Mouse (Mus musculus): ENCODE results near the gene Paqr5. TPM values are rescaled to one million over a fixed set of nuclear protein-coding genes. Genes with fewer than 3 reads are reported as not detected.

Paqr5 gene
- polyA plus RNA-seq, 1 experiment = 3.3 TPM

DNA sequence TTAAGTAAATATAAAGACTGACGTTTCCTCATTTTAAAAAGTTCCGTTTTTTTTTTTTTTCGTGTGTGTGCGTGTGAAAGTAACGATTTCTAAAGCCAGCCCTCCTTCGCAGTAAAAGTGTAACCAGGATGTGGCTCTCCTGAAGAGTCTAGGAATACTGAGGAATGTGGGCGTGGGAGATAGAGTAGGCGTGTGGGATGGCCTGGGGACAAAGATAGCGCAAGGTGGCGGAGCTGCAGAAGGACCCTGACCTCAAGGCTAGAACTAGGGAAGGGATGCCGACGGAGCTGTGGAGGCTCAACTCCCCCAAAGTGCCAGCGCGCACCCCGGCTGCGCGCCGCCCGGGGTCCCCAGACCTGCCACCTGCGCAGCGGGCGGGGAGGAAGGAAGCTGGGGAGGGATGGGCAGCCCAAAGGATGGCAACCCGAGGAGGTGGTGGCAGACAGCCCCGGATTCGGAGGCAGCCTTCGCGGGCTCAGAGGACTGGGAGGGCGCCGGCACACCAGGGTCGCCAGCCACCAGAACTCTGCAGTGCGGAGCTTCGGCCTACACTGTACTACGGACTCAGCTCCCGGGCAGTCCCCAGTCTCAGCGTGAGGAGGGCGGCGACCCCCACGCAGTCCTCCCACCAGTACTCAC, 80.6 kb downstream of the Paqr5 start:
- Histone ChIP-seq H3K36me3 (ENCODE audit: control insufficient read depth, insufficient read depth, low read length) (peaks cover 4% of the 10 kb centered on the region; the same call in 1 of the 2 replicates), H3K4me1 (ENCODE audit: control insufficient read depth, insufficient read depth, insufficient read length, low read length) (peaks cover 3% of the 10 kb centered on the region), H3K27me3 (ENCODE audit: control insufficient read depth, insufficient read depth, low read length) (no peaks in the 10 kb centered on the region), H3K4me3 (ENCODE audit: low read depth, low read length) (peak overlapping the region; percentile 87), H3K27ac (ENCODE audit: insufficient read depth, low read depth, low read length) (peak overlapping the region; percentile 74)
- under 1% methylated on average over 38 of the region's 38 CpGs for WGBS
- TF ChIP-seq POLR2A (IDR thresholded peaks at IDR 0.05; ENCODE audit: low read depth, low read length) (no peak), CTCF (IDR thresholded peaks at IDR 0.05; ENCODE audit: extremely low read depth, insufficient read length, insufficient replicate concordance, low read depth, low read length) (no peak)

GRCm38 (mm10) chr9:61941054-61941453, 85.6 kb downstream of the Paqr5 start:
- Histone ChIP-seq H3K4me1 (ENCODE audit: control insufficient read depth, insufficient read depth, insufficient read length, low read length) (no peaks in the 10 kb centered on the region), H3K27me3 (ENCODE audit: control insufficient read depth, insufficient read depth, low read length) (no peaks in the 10 kb centered on the region), H3K27ac (ENCODE audit: insufficient read depth, low read depth, low read length) (no peak overlapping the region), H3K36me3 (ENCODE audit: control insufficient read depth, insufficient read depth, low read length) (peaks cover 30% of the 10 kb centered on the region), H3K4me3 (ENCODE audit: low read depth, low read length) (no peak overlapping the region)
- TF ChIP-seq CTCF (IDR thresholded peaks at IDR 0.05; ENCODE audit: extremely low read depth, insufficient read length, insufficient replicate concordance, low read depth, low read length) (no peak), POLR2A (IDR thresholded peaks at IDR 0.05; ENCODE audit: low read depth, low read length) (no peak)
- WGBS = 80% methylated on average over 3 of the region's 3 CpGs

GRCm38 (mm10) chr9:61933333-61933732, 93.3 kb downstream of the Paqr5 start:
- no peak overlapping the region for H3K4me3 ChIP-seq (ENCODE audit: low read depth, low read length)
- no peaks in the 10 kb centered on the region for H3K4me1 ChIP-seq (ENCODE audit: control insufficient read depth, insufficient read depth, insufficient read length, low read length)
- H3K27ac ChIP-seq (ENCODE audit: insufficient read depth, low read depth, low read length) = no peak overlapping the region
- no peak for TF ChIP-seq POLR2A (IDR thresholded peaks at IDR 0.05; ENCODE audit: low read depth, low read length)
- no peak for TF ChIP-seq CTCF (IDR thresholded peaks at IDR 0.05; ENCODE audit: extremely low read depth, insufficient read length, insufficient replicate concordance, low read depth, low read length)
- no peaks in the 10 kb centered on the region for H3K27me3 ChIP-seq (ENCODE audit: control insufficient read depth, insufficient read depth, low read length)
- H3K36me3 ChIP-seq (ENCODE audit: control insufficient read depth, insufficient read depth, low read length) = peaks cover 53% of the 10 kb centered on the region
- 61% methylated on average over 2 of the region's 2 CpGs for WGBS

- TF ChIP-seq CTCF (IDR thresholded peaks at IDR 0.05; ENCODE audit: extremely low read depth, insufficient read length, insufficient replicate concordance, low read depth, low read length) (no peak), POLR2A (IDR thresholded peaks at IDR 0.05; ENCODE audit: low read depth, low read length) (no peak)
- Histone ChIP-seq H3K27me3 (ENCODE audit: control insufficient read depth, insufficient read depth, low read length) (no peaks in the 10 kb centered on the region), H3K36me3 (ENCODE audit: control insufficient read depth, insufficient read depth, low read length) (peaks cover 53% of the 10 kb centered on the region), H3K4me1 (ENCODE audit: control insufficient read depth, insufficient read depth, insufficient read length, low read length) (no peaks in the 10 kb centered on the region), H3K4me3 (ENCODE audit: low read depth, low read length) (no peak overlapping the region), H3K27ac (ENCODE audit: insufficient read depth, low read depth, low read length) (no peak overlapping the region)
- 85% methylated on average over 3 of the region's 3 CpGs for WGBS
Observed at GRCm38 (mm10) chr9:61932009-61932408, 94.6 kb downstream of the Paqr5 start.

- H3K4me3 ChIP-seq (ENCODE audit: low read depth, low read length) = no peak overlapping the region
- H3K4me1 ChIP-seq (ENCODE audit: control insufficient read depth, insufficient read depth, insufficient read length, low read length) = no peaks in the 10 kb centered on the region
Observed at GRCm38 (mm10) chr9:61925086-61925660, 101.5 kb downstream of the Paqr5 start.

DNA sequence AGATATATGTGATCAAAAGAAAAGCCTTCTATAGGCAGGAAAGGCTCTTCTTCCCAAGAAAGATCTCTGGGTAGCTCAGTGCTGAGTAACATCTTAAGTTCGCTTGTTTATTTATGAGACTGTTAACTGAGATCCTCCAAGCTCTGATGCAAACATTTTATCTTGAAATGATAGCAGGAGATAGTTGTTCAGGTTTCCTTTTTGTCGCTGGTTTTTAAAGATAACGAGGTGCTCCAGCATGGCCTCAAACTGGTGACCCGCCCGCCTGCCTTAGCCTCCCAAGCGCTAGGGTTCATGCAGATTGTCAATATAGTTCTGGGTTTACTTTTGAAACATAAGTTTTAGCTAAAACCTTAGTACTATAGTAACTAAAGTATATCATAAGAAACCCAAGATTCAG, 106.3 kb downstream of the Paqr5 start:
- H3K36me3 ChIP-seq (ENCODE audit: control insufficient read depth, insufficient read depth, low read length) = peaks cover 36% of the 10 kb centered on the region
- H3K4me1 ChIP-seq (ENCODE audit: control insufficient read depth, insufficient read depth, insufficient read length, low read length) = no peaks in the 10 kb centered on the region
- whole genome bisulfite sequencing = 83% methylated on average over 6 of the region's 6 CpGs
- no peak overlapping the region for H3K27ac ChIP-seq (ENCODE audit: insufficient read depth, low read depth, low read length)
- H3K4me3 ChIP-seq (ENCODE audit: low read depth, low read length) = no peak overlapping the region
- H3K27me3 ChIP-seq (ENCODE audit: control insufficient read depth, insufficient read depth, low read length) = no peaks in the 10 kb centered on the region
- TF ChIP-seq CTCF (IDR thresholded peaks at IDR 0.05; ENCODE audit: extremely low read depth, insufficient read length, insufficient replicate concordance, low read depth, low read length) (no peak), POLR2A (IDR thresholded peaks at IDR 0.05; ENCODE audit: low read depth, low read length) (no peak)

More at GRCm38 (mm10) chr9:61925086-61925660, 101.5 kb downstream of the Paqr5 start:
- Histone ChIP-seq H3K27ac (ENCODE audit: insufficient read depth, low read depth, low read length) (no peak overlapping the region), H3K27me3 (ENCODE audit: control insufficient read depth, insufficient read depth, low read length) (no peaks in the 10 kb centered on the region), H3K36me3 (ENCODE audit: control insufficient read depth, insufficient read depth, low read length) (peaks cover 58% of the 10 kb centered on the region)
- 89% methylated on average over 10 of the region's 10 CpGs for WGBS
- TF ChIP-seq CTCF (IDR thresholded peaks at IDR 0.05; ENCODE audit: extremely low read depth, insufficient read length, insufficient replicate concordance, low read depth, low read length) = no peak
- TF ChIP-seq POLR2A (IDR thresholded peaks at IDR 0.05; ENCODE audit: low read depth, low read length) = no peak

- TF ChIP-seq CTCF (IDR thresholded peaks at IDR 0.05; ENCODE audit: extremely low read depth, insufficient read length, insufficient replicate concordance, low read depth, low read length) (no peak), POLR2A (IDR thresholded peaks at IDR 0.05; ENCODE audit: low read depth, low read length) (no peak)
- no peaks in the 10 kb centered on the region for H3K27me3 ChIP-seq (ENCODE audit: control insufficient read depth, insufficient read depth, low read length)
- H3K36me3 ChIP-seq (ENCODE audit: control insufficient read depth, insufficient read depth, low read length) = peaks cover 28% of the 10 kb centered on the region
- H3K27ac ChIP-seq (ENCODE audit: insufficient read depth, low read depth, low read length) = no peak overlapping the region
- WGBS = 90% methylated on average over 5 of the region's 5 CpGs
- H3K4me3 ChIP-seq (ENCODE audit: low read depth, low read length) = no peak overlapping the region
- H3K4me1 ChIP-seq (ENCODE audit: control insufficient read depth, insufficient read depth, insufficient read length, low read length) = no peaks in the 10 kb centered on the region
Observed at GRCm38 (mm10) chr9:61919464-61919863, 107.2 kb downstream of the Paqr5 start.
